Comparison of ENCODE assay signal across 11 mouse cellular contexts in the genomic region with DNA sequence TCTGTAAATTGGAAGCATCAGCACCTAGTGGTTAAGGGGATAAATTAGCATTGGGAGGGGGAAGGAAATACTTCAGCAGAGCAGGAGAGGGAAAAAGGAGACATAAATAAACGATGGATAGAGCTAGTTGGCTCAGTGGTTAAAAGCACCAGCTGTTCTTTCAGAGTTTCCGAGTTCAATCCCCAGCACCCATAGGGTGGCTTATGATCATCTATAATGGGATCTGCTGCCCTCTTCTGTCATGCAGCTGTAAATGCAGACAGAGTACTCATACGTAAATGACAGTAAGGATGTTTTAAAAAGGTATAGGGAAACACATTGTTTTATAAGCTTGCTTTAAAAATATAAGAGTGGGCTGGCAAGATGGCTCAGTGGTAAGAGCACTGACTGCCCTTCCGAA. TPM values are rescaled to one million over a fixed set of nuclear protein-coding genes. Genes with fewer than 3 reads are reported as not detected.
A peak's percentile ranks its signal among the peaks of the same experiment; 100 is the strongest.
DNase-seq lines count a peak whose midpoint lies in the region; ATAC-seq and TF ChIP-seq lines count a peak whose summit lies in the region.
"Had no signal": no experiment of that assay in that cellular context is flagged by ENCODE, and none has a peak within 500 bp of the region (broad histone marks: within the 10 kb centered on the region; RNA-seq: fewer than 3 reads in every experiment).

No protein-coding gene starts in this region.

- no peaks in the 10 kb centered on the region for H3K9me3 ChIP-seq in kidney, embryonic 14.5 days (ENCODE audit: control insufficient read depth, low read length)

- TF ChIP-seq POLR2A in kidney, adult 2 months (IDR thresholded peaks at IDR 0.05; ENCODE audit: low read depth, low read length), result no peak

- no peak overlapping the region for H3K4me3 ChIP-seq in kidney, adult 2 months (ENCODE audit: insufficient read depth, low read depth, low read length)
- no peak overlapping the region for H3K4me3 ChIP-seq in kidney, embryonic 14.5 days (ENCODE audit: low read length)

- peak; percentile 23 for DNase-seq in adrenal gland, adult 2 months
- no peak for DNase-seq in adrenal gland, postnatal 25 days
- DNase-seq in kidney, adult 2 months, result peak; percentile 40
- peak; percentile 58 for DNase-seq in ZHBTc4 (ENCODE audit: low read depth, low spot score)
- DNase-seq in retina, embryonic 14.5 days (ENCODE audit: low spot score), result peak; percentile 54

- H3K4me1 ChIP-seq in kidney, adult 2 months (ENCODE audit: control insufficient read depth, insufficient read depth, low read length), result no peaks in the 10 kb centered on the region
- peaks cover 3% of the 10 kb centered on the region; the same call in 1 of the 2 replicates for H3K4me1 ChIP-seq in kidney, embryonic 14.5 days (ENCODE audit: control insufficient read depth, insufficient read depth, low read length)

- no peak overlapping the region for H3K9ac ChIP-seq in kidney, embryonic 14.5 days (ENCODE audit: low read depth, low read length)

- no peak overlapping the region for H3K4me2 ChIP-seq in kidney, embryonic 14.5 days (replicated peaks; ENCODE audit: low read depth, low read length)

- H3K27ac ChIP-seq in kidney, adult 2 months (ENCODE audit: insufficient read depth, low read depth, low read length), result no peak overlapping the region
- no peak overlapping the region for H3K27ac ChIP-seq in kidney, embryonic 14.5 days (ENCODE audit: low read depth, low read length)

- H3K27me3 ChIP-seq in kidney, adult 2 months (replicated peaks; ENCODE audit: control insufficient read depth, insufficient read depth, low read length), result no peaks in the 10 kb centered on the region
- H3K27me3 ChIP-seq in kidney, embryonic 14.5 days (ENCODE audit: control insufficient read depth, insufficient read depth, low read length), result no peaks in the 10 kb centered on the region

- no peaks in the 10 kb centered on the region for H3K36me3 ChIP-seq in kidney, adult 2 months (ENCODE audit: control insufficient read depth, insufficient read depth, low read length)
- no peaks in the 10 kb centered on the region for H3K36me3 ChIP-seq in kidney, embryonic 14.5 days (ENCODE audit: control insufficient read depth, insufficient read depth, low read length)

- no peak for ATAC-seq in kidney, embryonic 14.5 days (ENCODE audit: low FRiP score, low TSS enrichment)
- peak; percentile 72 for ATAC-seq in inflammation-experienced regulatory T-cells, adult 6 months
- no peak for ATAC-seq in erythroid progenitor cell, adult 5-6 weeks (replicated peaks; ENCODE audit: low FRiP score, poor library complexity, severe bottlenecking)

- 26% methylated on average over 4 of the region's 4 CpGs for WGBS in kidney, adult 2 months
- 24% methylated on average over 4 of the region's 4 CpGs for WGBS in kidney, embryonic 14.5 days

- TF ChIP-seq CTCF in kidney, adult 2 months (conservative IDR thresholded peaks at IDR 0.05; ENCODE audit: insufficient read depth, insufficient read length, low read depth, low read length), result no peak; the same call in 1 of the 2 replicates

RNA-seq across cellular contexts. Expression of gene Prg3, which starts 19.7 kb away (rescaled TPM):
- total RNA-seq in adrenal gland, adult 2 months (2021), result not detected
- not detected in 2 replicates for polyA plus RNA-seq in adrenal gland, adult 2 months (2012; rRNA removed)
- not detected in 2 replicates for total RNA-seq in adrenal gland, postnatal 25 days (2021)
- 0.28 TPM in 1 of 2 replicates, not detected in the other for polyA plus RNA-seq in kidney, adult 2 months (2012; rRNA removed)
- polyA plus RNA-seq in kidney, embryonic 14.5 days (2014; fragmentation: Nextera tagmentation; extraction: Ambion mirVana), result not detected in 2 replicates
- not detected for polyA plus RNA-seq in inflammation-experienced regulatory T-cells, adult 6 months (2017; shearing (Covaris generic))
- 3.4 and 10.1 TPM in 2 replicates for total RNA-seq in erythroid progenitor cell, adult 5-6 weeks (2015; ENCODE audit: low replicate concordance)
- total RNA-seq in erythroid progenitor cell, adult 5-6 weeks (2017; ENCODE audit: low replicate concordance), result 8.2 and 32.4 TPM in 2 replicates
- polyA plus RNA-seq: C2C12; limb, embryonic 14.5 days; small intestine, adult 2 months had no signal

RNA-seq across cellular contexts. Expression of gene Prg2, which starts 27.5 kb away (rescaled TPM):
- not detected for total RNA-seq in adrenal gland, adult 2 months (2021)
- polyA plus RNA-seq in adrenal gland, adult 2 months (2012; rRNA removed), result not detected in 2 replicates
- not detected in 2 replicates for total RNA-seq in adrenal gland, postnatal 25 days (2021)
- 0.16 TPM in 1 of 2 replicates, not detected in the other for polyA plus RNA-seq in kidney, adult 2 months (2012; rRNA removed)
- polyA plus RNA-seq in kidney, embryonic 14.5 days (2014; fragmentation: Nextera tagmentation; extraction: Ambion mirVana), result not detected in 2 replicates
- under 1 TPM in 1 of 3 experiments, not detected in 2; 0.73 TPM for polyA plus RNA-seq in inflammation-experienced regulatory T-cells, adult 6 months (2017; shearing (Covaris generic))
- 91.5 and 93.5 TPM in 2 replicates for total RNA-seq in erythroid progenitor cell, adult 5-6 weeks (2015; ENCODE audit: low replicate concordance)
- total RNA-seq in erythroid progenitor cell, adult 5-6 weeks (2017; ENCODE audit: low replicate concordance), result 123 and 136 TPM in 2 replicates
- polyA plus RNA-seq: C2C12 had no signal

RNA-seq across cellular contexts. Expression of gene Ssrp1, which starts 29.3 kb away (rescaled TPM):
- total RNA-seq in adrenal gland, adult 2 months (2021), result 100 to 1,000 TPM; 105 to 125 TPM
- 78.7 and 92.2 TPM in 2 replicates for polyA plus RNA-seq in adrenal gland, adult 2 months (2012; rRNA removed)
- 132 and 136 TPM in 2 replicates for total RNA-seq in adrenal gland, postnatal 25 days (2021)
- 70.2 and 78.9 TPM in 2 replicates for polyA plus RNA-seq in kidney, adult 2 months (2012; rRNA removed)
- 260 and 334 TPM in 2 replicates for polyA plus RNA-seq in kidney, embryonic 14.5 days (2014; fragmentation: Nextera tagmentation; extraction: Ambion mirVana)
- 100 to 1,000 TPM; 151 to 189 (median 155) TPM for polyA plus RNA-seq in inflammation-experienced regulatory T-cells, adult 6 months (2017; shearing (Covaris generic))
- total RNA-seq in erythroid progenitor cell, adult 5-6 weeks (2015; ENCODE audit: low replicate concordance), result 112 TPM in 2 replicates
- total RNA-seq in erythroid progenitor cell, adult 5-6 weeks (2017; ENCODE audit: low replicate concordance), result 221 and 237 TPM in 2 replicates

RNA-seq across cellular contexts. Expression of gene P2rx3, which starts 29.5 kb away (rescaled TPM):
- total RNA-seq in adrenal gland, adult 2 months (2021), result 1 to 10 TPM; 1.1 to 1.4 TPM
- 0.54 and 0.83 TPM in 2 replicates for polyA plus RNA-seq in adrenal gland, adult 2 months (2012; rRNA removed)
- total RNA-seq in adrenal gland, postnatal 25 days (2021), result 0.76 and 2.2 TPM in 2 replicates
- 0.80 and 0.90 TPM in 2 replicates for polyA plus RNA-seq in kidney, adult 2 months (2012; rRNA removed)
- 0.53 and 0.86 TPM in 2 replicates for polyA plus RNA-seq in kidney, embryonic 14.5 days (2014; fragmentation: Nextera tagmentation; extraction: Ambion mirVana)
- polyA plus RNA-seq in inflammation-experienced regulatory T-cells, adult 6 months (2017; shearing (Covaris generic)), result 1 to 10 TPM in 1 of 3 experiments, not detected in 2; 1.3 TPM
- total RNA-seq in erythroid progenitor cell, adult 5-6 weeks (2015; ENCODE audit: low replicate concordance), result 1.1 and 1.3 TPM in 2 replicates
- total RNA-seq in erythroid progenitor cell, adult 5-6 weeks (2017; ENCODE audit: low replicate concordance), result not detected in 2 replicates

RNA-seq across cellular contexts. Expression of gene Tnks1bp1, which starts 40.1 kb away (rescaled TPM):
- 100 to 1,000 TPM in 1 of 2 experiments, 10 to 100 TPM in 1; 87.8 to 114 TPM for total RNA-seq in adrenal gland, adult 2 months (2021)
- 66.5 and 78.9 TPM in 2 replicates for polyA plus RNA-seq in adrenal gland, adult 2 months (2012; rRNA removed)
- total RNA-seq in adrenal gland, postnatal 25 days (2021), result 80.1 and 137 TPM in 2 replicates
- polyA plus RNA-seq in kidney, adult 2 months (2012; rRNA removed), result 46.9 and 47.0 TPM in 2 replicates
- 8.1 and 10.1 TPM in 2 replicates for polyA plus RNA-seq in kidney, embryonic 14.5 days (2014; fragmentation: Nextera tagmentation; extraction: Ambion mirVana)
- polyA plus RNA-seq in inflammation-experienced regulatory T-cells, adult 6 months (2017; shearing (Covaris generic)), result 1 to 10 TPM; 4.9 to 6.6 (median 5.0) TPM
- total RNA-seq in erythroid progenitor cell, adult 5-6 weeks (2015; ENCODE audit: low replicate concordance), result 1.1 TPM in 1 of 2 replicates, not detected in the other
- total RNA-seq in erythroid progenitor cell, adult 5-6 weeks (2017; ENCODE audit: low replicate concordance), result 0.23 and 2.6 TPM in 2 replicates
